Comparison of ENCODE assay signal across 9 mouse cellular contexts in the genomic region with DNA sequence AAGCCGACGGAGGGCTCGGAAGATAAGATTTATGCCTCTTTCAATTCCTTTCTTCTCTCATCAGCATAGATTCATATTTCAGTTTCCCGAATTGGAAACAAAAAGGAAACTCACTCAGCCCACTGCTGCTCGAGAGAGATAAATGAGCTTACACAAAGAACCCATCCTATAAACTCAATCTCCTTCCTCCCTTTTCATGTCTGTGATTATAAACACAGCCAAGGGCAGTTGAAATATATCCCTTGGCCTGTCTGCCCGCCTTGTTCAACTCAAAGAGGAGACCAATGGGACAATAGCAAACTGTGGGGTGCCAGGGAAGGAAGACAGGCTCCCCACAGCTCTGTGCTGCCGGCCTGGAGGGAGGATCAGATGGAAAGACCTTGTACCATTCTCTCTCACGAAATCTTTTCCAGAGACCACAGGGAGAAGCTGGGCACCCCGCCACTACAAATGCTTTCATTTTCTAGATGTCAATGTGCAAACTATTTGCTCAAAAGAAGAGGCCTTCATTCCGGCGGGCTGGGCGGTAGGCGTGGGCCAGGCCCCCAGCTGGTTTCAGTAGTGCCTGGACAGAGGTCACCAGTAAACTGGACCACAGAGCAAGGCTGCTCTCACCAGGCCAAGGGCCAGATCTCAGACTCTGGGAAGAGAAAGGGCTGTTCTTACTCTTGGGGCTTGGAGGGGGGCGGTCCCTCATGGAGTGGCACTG.
A peak's percentile ranks its signal among the peaks of the same experiment; 100 is the strongest.
DNase-seq lines count a peak whose midpoint lies in the region; ATAC-seq lines count a peak whose summit lies in the region.
"Had no signal": no experiment of that assay in that cellular context is flagged by ENCODE, and none has a peak within 500 bp of the region (broad histone marks: within the 10 kb centered on the region; RNA-seq: fewer than 3 reads in every experiment).

No protein-coding gene starts in this region.

- no peak for ATAC-seq in liver, embryonic 12.5 days
- ATAC-seq in kidney, embryonic 15.5 days (replicated peaks; ENCODE audit: low FRiP score) = peak; percentile 55; the same call in 1 of the 2 replicates
- ATAC-seq in stomach, embryonic 14.5 days (ENCODE audit: insufficient number of reproducible peaks, insufficient read depth, low FRiP score, low read depth) = no peak
- no peak for ATAC-seq in megakaryocyte, adult 5-6 weeks (ENCODE audit: poor library complexity, severe bottlenecking)

- no peak overlapping the region for H3K27ac ChIP-seq in liver, embryonic 12.5 days
- peak overlapping the region; percentile 83 for H3K27ac ChIP-seq in kidney, embryonic 15.5 days
- H3K27ac ChIP-seq in stomach, embryonic 14.5 days (ENCODE audit: low read length) = peak overlapping the region; percentile 74
- H3K27ac ChIP-seq: limb, embryonic 13.5 days had no signal

- no peak overlapping the region for H3K9ac ChIP-seq in liver, embryonic 12.5 days
- no peak overlapping the region for H3K9ac ChIP-seq in kidney, embryonic 15.5 days
- no peak overlapping the region for H3K9ac ChIP-seq in stomach, embryonic 14.5 days (replicated peaks; ENCODE audit: low read depth, low read length)
- H3K9ac ChIP-seq: limb, embryonic 13.5 days had no signal

- WGBS in liver, embryonic 12.5 days (ENCODE audit: insufficient replicate concordance) = 51% methylated on average over 14 of the region's 14 CpGs
- WGBS in kidney, embryonic 15.5 days = 35% methylated on average over 14 of the region's 14 CpGs
- 22% methylated on average over 14 of the region's 14 CpGs for WGBS in stomach, embryonic 14.5 days

- H3K4me3 ChIP-seq in liver, embryonic 12.5 days = no peak overlapping the region
- H3K4me3 ChIP-seq in kidney, embryonic 15.5 days (replicated peaks) = no peak overlapping the region
- H3K4me3 ChIP-seq in stomach, embryonic 14.5 days (ENCODE audit: low read depth, low read length) = no peak overlapping the region
- H3K4me3 ChIP-seq: limb, embryonic 13.5 days had no signal

- no peak overlapping the region for H3K4me2 ChIP-seq in liver, embryonic 12.5 days
- H3K4me2 ChIP-seq in kidney, embryonic 15.5 days = no peak overlapping the region
- no peak overlapping the region for H3K4me2 ChIP-seq in stomach, embryonic 14.5 days (replicated peaks; ENCODE audit: low read depth, low read length)
- H3K4me2 ChIP-seq: limb, embryonic 13.5 days had no signal

- H3K9me3 ChIP-seq in liver, embryonic 12.5 days (replicated peaks) = no peaks in the 10 kb centered on the region
- H3K9me3 ChIP-seq in kidney, embryonic 15.5 days (replicated peaks) = no peaks in the 10 kb centered on the region
- H3K9me3 ChIP-seq in stomach, embryonic 14.5 days (ENCODE audit: control insufficient read depth, low read depth, low read length) = no peaks in the 10 kb centered on the region
- H3K9me3 ChIP-seq: limb, embryonic 13.5 days had no signal

- no peaks in the 10 kb centered on the region for H3K36me3 ChIP-seq in liver, embryonic 12.5 days
- H3K36me3 ChIP-seq in kidney, embryonic 15.5 days = no peaks in the 10 kb centered on the region
- H3K36me3 ChIP-seq in stomach, embryonic 14.5 days (ENCODE audit: control insufficient read depth, insufficient read depth, low read length) = no peaks in the 10 kb centered on the region
- H3K36me3 ChIP-seq: limb, embryonic 13.5 days had no signal

- no peaks in the 10 kb centered on the region; the same call in 1 of the 2 replicates for H3K27me3 ChIP-seq in liver, embryonic 12.5 days (replicated peaks)
- H3K27me3 ChIP-seq in kidney, embryonic 15.5 days = 0 out of 2 replicates have a peak, but pooled peaks cover 5% of the 10 kb centered on the region
- H3K27me3 ChIP-seq in stomach, embryonic 14.5 days (ENCODE audit: control insufficient read depth, insufficient read depth, low read length) = no peaks in the 10 kb centered on the region
- H3K27me3 ChIP-seq: limb, embryonic 13.5 days had no signal

- peak; percentile 5 for DNase-seq in liver
- DNase-seq in cerebellum, adult 9-11 months = peak; percentile 45
- peak; percentile 41 to 54 for DNase-seq in heart, adult 9 months (ENCODE audit: low spot score in 2 of 2)
- DNase-seq in lung, postnatal 36 days = peak; percentile 73

- no peaks in the 10 kb centered on the region for H3K4me1 ChIP-seq in liver, embryonic 12.5 days
- peaks cover 40% of the 10 kb centered on the region for H3K4me1 ChIP-seq in kidney, embryonic 15.5 days
- peaks cover 15% of the 10 kb centered on the region for H3K4me1 ChIP-seq in stomach, embryonic 14.5 days (ENCODE audit: control insufficient read depth, insufficient read depth, low read length)

Comparison
In these comparisons a context has a peak if more than half of its experiments do, and no peak if none do; other contexts are left out.
1. DNase-seq: peak in every context shown above with its lines; median percentile 73 in lung, postnatal 36 days; 48 in heart, adult 9 months; 45 in cerebellum, adult 9-11 months; 5 in liver.